Comparison of ENCODE assay signal across 9 mouse cellular contexts in the genomic region with DNA sequence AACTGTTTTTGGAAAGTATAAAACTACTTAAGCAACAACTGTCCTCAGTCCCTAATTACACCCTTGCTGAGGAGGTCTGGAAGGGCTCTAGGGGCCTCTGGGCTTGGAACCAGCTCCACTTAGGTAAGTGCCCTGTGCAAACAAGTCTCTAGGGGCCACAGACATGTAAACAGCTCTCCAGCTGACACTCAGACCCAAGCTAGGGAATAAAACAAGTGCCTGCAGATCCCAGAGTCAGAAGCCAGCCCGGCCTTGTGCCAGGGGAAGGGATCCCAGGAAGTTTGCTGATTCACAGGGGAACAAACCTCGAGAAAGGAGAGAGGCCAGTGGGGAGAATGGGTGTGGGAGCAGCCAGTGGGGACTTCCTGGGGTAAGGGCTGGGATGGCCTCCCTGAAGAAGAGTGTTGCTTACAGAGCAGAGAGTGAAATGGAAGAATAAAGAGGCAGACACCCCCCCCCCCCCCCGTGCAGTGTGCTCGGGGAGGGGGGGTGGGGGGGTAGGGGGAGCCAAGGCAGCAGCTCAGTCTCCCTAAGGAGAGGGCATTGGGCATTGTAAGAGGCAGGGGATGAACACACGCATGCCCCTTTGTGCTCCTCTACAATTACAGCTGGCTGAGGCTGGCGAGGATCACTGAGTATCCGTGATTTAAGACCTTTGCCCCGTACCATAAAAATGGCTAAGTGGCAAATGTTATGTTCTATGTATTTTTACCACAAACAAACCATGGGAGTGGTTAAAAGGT.
A peak's percentile ranks its signal among the peaks of the same experiment; 100 is the strongest.
DNase-seq lines count a peak whose midpoint lies in the region; ATAC-seq lines count a peak whose summit lies in the region.
"Had no signal": no experiment of that assay in that cellular context is flagged by ENCODE, and none has a peak within 500 bp of the region (broad histone marks: within the 10 kb centered on the region; RNA-seq: fewer than 3 reads in every experiment).

No protein-coding gene starts in this region.

- H3K27ac ChIP-seq in hindbrain, embryonic 12.5 days = peak overlapping the region; percentile 30; the same call in 1 of the 2 replicates

- no peak overlapping the region for H3K4me2 ChIP-seq in hindbrain, embryonic 12.5 days (replicated peaks)

- H3K9me3 ChIP-seq in hindbrain, embryonic 12.5 days (replicated peaks) = no peaks in the 10 kb centered on the region

- WGBS in hindbrain, embryonic 12.5 days = 26% methylated on average over 6 of the region's 8 CpGs

- no peak overlapping the region for H3K4me3 ChIP-seq in hindbrain, embryonic 12.5 days
- H3K4me3 ChIP-seq: erythroblast, embryonic 14.5 days had no signal

- no peaks in the 10 kb centered on the region for H3K27me3 ChIP-seq in hindbrain, embryonic 12.5 days

- peak overlapping the region; percentile 18; the same call in 1 of the 2 replicates for H3K9ac ChIP-seq in hindbrain, embryonic 12.5 days

- peak; percentile 43 for DNase-seq in gastrocnemius, postnatal 10 days
- no peak for DNase-seq in gastrocnemius, postnatal 4 days (ENCODE audit: low spot score in 2 of 2)
- DNase-seq in NIH3T3 (ENCODE audit: low read depth) = peak; percentile 41
- peak; percentile 62 for DNase-seq in lung, postnatal 14 days
- DNase-seq in cerebellum, adult 11 months = no peak
- DNase-seq in frontal cortex, postnatal 14 days (ENCODE audit: low spot score in 2 of 2) = no peak
- DNase-seq in left cerebral cortex, adult 11 months (ENCODE audit: low spot score) = no peak

- peaks cover 18% of the 10 kb centered on the region for H3K4me1 ChIP-seq in hindbrain, embryonic 12.5 days

- peak; percentile 57 for ATAC-seq in hindbrain, embryonic 12.5 days (ENCODE audit: low FRiP score)

- no peaks in the 10 kb centered on the region for H3K36me3 ChIP-seq in hindbrain, embryonic 12.5 days

Comparison
In these comparisons a context has a peak if more than half of its experiments do, and no peak if none do; other contexts are left out.
1. DNase-seq: peak in gastrocnemius, postnatal 10 days (single experiment), NIH3T3 (single experiment) and lung, postnatal 14 days (single experiment); none in gastrocnemius, postnatal 4 days (0 of 2), cerebellum, adult 11 months (single experiment), frontal cortex, postnatal 14 days (0 of 2) and left cerebral cortex, adult 11 months (single experiment).